Mouse (Mus musculus) G1E-ER4 (cell line): ENCODE results near the gene Mlh3. TPM values are rescaled to one million over a fixed set of nuclear protein-coding genes. Genes with fewer than 3 reads are reported as not detected.

Source experiments
- GATA1 ChIP-seq: IDR thresholded peaks from one replicate; pipeline ENCODE4 v1.8.0; 2012; ENCODE audit warnings: low read length, inconsistent platforms
- polyA plus RNA-seq: library from polyadenylated mRNA; stranded (reverse); fragments of >175 nt; gene quantifications from 2 replicates; pipeline ENCODE4 v1.2.3, GENCODE M21; 2012

Mlh3 gene
- polyA plus RNA-seq, 1 experiment: 0.84 TPM

DNA sequence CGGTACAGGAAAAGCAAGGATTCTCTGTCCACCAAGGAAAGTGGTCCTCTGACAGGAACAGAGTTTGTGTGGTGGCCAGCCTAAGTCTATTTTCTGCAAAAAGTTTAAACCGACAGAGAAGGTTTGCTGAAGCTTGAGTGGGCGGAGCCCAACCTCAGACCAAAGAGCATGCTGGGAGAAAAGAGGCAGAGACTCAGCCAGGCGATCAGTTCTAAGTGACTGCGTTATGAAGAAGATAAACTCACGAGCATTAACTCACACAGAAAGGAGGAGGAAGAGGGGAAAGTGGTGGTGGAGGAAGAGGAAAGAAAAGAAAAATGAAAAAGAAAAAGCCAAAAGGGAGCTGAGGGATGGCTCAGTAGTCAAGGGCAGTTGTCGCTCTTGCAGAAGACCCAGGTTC is 80.1 kb downstream of the Mlh3 start:
- no peak for TF ChIP-seq GATA1

- TF ChIP-seq GATA1: no peak
Observed at GRCm38 (mm10) chr12:85186361-85186760, 84.0 kb downstream of the Mlh3 start.

- no peak for TF ChIP-seq GATA1
Observed at GRCm38 (mm10) chr12:85185810-85186209, 84.6 kb downstream of the Mlh3 start.

Other genes starting within 250 kb of the Mlh3 start
- gene Prox2, start 159.8 kb downstream of the Mlh3 start, polyA plus RNA-seq: 5.3 and 5.6 TPM in 2 replicates
- gene Dlst, start 159.8 kb downstream of the Mlh3 start, polyA plus RNA-seq: 737 and 900 TPM in 2 replicates
- not detected in 2 replicates for gene Rps6kl1, start 119.3 kb downstream of the Mlh3 start, polyA plus RNA-seq
- not detected in 2 replicates for gene Pgf, start 92.8 kb downstream of the Mlh3 start, polyA plus RNA-seq
- 251 and 455 TPM in 2 replicates for gene Eif2b2, start 51.1 kb downstream of the Mlh3 start, polyA plus RNA-seq
- 47.7 and 65.6 TPM in 2 replicates for gene Acyp1, start 17.8 kb upstream of the Mlh3 start, polyA plus RNA-seq
- 0.01 and 0.02 TPM in 2 replicates for gene Zc2hc1c, start 18.0 kb upstream of the Mlh3 start, polyA plus RNA-seq
- gene Nek9, start 68.8 kb upstream of the Mlh3 start, polyA plus RNA-seq: 21.1 and 24.1 TPM in 2 replicates
- 199 and 219 TPM in 2 replicates for gene Tmed10, start 104.2 kb upstream of the Mlh3 start, polyA plus RNA-seq
- gene Fos, start 203.3 kb upstream of the Mlh3 start, polyA plus RNA-seq: 2.8 and 3.7 TPM in 2 replicates